Mouse (Mus musculus): ENCODE measurements around the gene Ntsr1.

The Ntsr1 gene

GRCm38 (mm10) chr2:180499741-180500140 lies at the start of gene Ntsr1:
TSS of gene Ntsr1 (plus strand) at chr2:180499976.
- DNase-seq (ENCODE audit: low read depth, low spot score) = no peak

- no peak for DNase-seq (ENCODE audit: low read depth, low spot score)
Measured at GRCm38 (mm10) chr2:180450529-180450928, 49.2 kb upstream of the Ntsr1 start.

DNA sequence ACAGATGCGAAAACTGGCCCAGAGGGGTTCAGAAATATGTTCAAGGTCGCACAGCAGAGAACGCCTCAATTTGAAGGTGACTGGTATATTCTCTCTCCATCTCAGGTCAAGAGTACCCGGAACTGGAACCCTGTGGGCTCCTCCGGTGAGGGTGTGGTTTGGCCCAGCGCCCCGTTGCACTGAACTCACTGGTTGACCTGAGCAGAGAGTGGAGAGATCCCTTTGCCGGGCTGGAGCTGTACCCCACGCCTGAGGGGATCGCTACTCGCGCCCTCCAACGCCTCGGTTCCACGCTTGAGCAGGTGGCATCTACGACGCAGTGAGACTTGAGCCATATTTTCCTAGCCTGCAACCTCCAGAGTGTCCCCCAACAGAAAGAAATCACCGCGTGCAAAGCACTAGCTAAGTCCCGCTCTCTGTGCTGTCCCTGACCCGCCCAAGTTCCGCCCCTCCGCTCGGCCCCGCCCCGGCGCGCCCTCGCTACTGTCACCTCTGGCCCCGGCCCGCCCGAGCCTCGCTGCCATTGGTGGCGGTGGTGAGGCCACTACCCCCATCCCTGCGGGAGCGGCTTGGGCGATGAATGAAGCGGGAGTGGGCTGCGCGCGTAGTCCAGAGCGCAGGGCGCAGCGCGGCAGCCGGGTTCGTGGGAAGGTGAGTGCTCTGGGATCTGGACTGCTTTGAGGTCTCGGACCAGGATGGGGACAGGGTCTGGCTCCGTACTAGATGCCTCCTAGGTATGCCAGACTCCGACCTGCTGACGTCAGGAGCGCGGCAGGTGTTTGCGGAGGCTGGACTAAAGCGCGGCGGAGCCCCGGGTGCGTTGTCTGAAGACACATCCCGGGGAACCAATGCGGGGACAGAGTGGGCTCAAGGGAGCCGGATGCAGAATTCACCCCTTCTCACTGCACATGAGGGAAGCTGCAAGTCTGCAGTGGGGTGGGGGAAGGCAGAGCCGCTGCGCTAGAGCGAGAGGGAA lies 43.8 kb upstream of the Ntsr1 start, which contains the start of gene Slco4a1:
Gene Slco4a1, plus strand, starts transcription at position 523 of the 976 bp plus-strand sequence.
- peak; percentile 32 for DNase-seq (ENCODE audit: low read depth, low spot score)

DNA sequence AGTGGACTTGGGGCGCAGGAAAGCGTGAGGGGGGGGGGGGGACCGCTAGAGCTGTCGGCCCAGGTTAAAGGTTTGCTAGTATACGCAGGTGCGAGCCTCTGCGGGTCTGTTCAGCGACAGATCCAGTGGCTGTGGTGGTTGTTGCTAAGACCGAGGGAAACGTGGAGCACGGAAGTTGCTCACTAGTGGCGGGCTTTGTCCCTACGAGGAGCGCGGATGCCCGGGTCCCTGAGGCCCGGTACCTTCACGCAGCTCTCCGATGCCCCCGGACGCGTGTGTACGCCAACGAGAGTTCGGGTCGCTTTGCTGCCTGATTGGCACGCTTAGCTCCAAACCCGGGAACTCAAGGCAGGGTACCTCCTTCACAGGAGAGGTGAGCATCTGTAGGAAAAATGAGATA lies 43.1 kb upstream of the Ntsr1 start:
- DNase-seq (ENCODE audit: low read depth, low spot score) = no peak

DNA sequence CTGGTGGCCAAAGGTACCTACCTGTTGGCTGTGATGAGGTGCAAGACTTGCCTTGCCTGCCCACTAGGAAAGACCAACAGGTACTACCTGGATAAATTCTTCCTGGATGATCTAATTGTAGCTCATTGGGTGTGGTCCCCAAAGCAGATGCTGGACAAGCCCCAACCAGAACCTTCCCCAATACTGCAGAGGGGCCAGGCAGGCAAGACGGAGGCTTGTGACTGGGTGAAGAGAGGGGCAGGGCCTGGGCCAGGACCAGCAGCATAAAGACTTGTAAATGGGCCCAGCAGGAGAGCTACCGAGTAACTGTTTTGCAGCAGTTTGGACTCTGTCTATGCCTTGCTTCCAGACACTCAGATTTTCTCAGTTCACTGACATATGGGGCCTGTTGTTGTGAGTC lies 42.1 kb upstream of the Ntsr1 start:
- no peak for DNase-seq (ENCODE audit: low read depth, low spot score)

- DNase-seq (ENCODE audit: low read depth, low spot score) = no peak
Measured at GRCm38 (mm10) chr2:180459437-180459836, 40.3 kb upstream of the Ntsr1 start.

DNA sequence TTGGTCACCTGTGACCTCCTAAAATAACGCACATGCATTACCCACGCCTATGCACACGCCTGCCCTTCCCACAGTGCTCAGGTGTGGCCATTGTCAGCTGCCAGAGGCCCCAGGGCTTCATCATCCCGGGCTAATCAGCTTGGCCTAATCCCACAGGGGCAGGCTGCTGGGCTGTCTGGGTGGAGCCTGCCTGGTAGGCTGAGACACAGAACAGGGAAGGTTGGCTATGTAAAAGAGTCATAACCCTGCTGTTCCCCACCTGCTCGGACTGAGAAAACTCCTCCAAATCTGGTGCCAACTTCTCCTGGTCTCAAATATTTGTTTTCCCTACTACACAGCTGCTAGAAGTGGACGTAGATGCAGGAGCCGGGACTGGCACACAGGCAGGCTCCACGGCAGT lies 39.0 kb upstream of the Ntsr1 start:
- DNase-seq (ENCODE audit: low read depth, low spot score) = no peak

GRCm38 (mm10) chr2:180462593-180462992 lies 37.2 kb upstream of the Ntsr1 start:
- DNase-seq (ENCODE audit: low read depth, low spot score) = no peak

GRCm38 (mm10) chr2:180466505-180466904 lies 33.3 kb upstream of the Ntsr1 start:
- DNase-seq (ENCODE audit: low read depth, low spot score) = no peak

DNA sequence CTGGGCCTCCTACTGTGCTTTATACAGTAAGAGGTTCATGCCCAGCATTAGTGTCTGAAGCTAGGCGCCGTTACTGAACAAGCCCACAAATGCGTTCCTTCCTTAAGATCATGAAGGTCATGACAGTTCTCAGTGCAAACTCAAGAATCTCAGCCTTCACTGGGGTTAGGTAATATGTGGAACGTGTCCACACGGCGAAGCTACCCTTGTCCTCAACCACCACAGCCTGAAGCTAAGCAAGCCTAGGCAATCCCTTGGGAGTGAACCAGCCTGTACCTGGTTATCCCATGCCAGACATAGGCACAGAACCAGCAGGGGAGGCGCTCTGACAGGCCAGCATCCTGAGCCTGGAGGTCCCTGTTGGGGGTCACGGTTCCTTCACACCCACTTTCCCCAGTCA lies 30.9 kb upstream of the Ntsr1 start:
- DNase-seq (ENCODE audit: low read depth, low spot score) = no peak

DNA sequence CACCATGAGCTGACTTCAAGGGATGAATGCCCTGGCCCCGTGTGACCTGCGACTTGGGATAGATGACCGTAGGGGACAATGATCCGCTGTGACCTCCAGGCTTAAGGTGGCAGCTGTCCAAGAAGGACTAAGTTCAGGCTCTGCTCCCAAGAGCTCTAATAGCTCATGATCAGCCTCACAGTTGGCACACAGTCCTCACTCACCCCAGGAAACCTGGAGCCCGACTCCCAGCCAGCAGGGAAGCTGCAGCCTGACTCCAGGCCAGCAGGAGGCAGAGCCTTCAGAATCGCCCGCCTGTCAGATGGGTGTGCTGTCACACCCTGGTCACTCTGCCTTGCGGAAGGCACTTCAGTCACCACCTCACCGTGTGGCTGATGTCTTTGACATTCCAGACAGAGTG lies 30.0 kb upstream of the Ntsr1 start:
- peak; percentile 26 for DNase-seq (ENCODE audit: low read depth, low spot score)

DNA sequence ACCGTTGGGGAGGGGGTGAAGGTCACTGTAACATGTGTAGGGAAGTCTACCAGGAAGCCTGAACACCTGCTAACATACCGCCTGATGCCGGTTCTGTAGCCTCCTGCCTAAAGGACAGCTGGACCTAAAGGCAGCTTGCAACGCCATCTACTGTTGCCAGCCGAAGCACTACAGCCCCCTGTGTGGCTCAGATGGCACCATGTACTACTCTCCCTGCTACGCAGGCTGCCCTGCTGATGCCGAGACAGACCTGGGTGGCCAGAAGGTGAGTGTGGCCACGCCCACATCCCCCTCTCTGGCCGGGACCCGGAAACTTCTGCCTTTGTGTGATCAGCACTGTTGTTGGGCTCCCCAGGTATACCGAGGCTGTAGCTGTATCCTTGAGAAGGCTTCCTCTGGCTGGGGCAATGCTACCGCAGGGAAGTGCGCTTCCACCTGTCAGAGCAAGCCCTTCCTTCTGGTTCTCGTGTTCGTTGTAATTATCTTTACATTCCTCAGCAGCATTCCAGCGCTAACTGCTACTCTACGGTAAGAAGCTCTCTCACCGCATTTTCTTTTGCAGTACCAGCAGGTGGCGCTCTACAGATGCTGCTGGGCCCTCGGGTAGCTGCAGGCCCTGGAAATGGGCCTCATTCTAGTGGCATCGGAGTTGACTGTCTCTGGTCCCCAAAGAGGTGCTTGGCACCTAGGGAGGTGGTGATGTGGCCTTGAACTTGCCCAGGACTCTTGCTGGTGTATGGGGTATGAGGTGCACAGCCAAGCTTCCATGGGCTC lies 27.3 kb upstream of the Ntsr1 start:
- DNase-seq (ENCODE audit: low read depth, low spot score) = no peak

- DNase-seq (ENCODE audit: low read depth, low spot score) = peak; percentile 30
Measured at GRCm38 (mm10) chr2:180473080-180473440, 26.7 kb upstream of the Ntsr1 start.

DNA sequence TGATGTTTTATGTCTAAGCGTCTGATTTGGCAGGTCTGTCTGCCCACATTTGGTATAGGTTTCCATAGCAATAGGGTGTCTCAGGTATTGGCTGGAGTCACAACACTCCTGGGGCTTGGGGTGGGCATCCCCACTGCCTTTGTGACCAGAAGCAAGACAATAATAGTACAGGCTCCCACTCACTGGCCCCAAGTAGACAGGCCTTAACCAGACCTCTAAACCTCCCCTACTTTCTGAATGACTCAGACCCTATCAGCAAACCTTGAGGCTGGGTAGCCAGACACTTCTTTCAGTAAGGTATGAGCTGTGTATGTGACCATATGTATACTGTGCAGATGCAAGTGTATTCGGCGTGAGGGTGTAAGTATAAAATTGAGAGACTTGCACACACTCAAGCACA lies 24.9 kb upstream of the Ntsr1 start:
- DNase-seq (ENCODE audit: low read depth, low spot score) = no peak

DNA sequence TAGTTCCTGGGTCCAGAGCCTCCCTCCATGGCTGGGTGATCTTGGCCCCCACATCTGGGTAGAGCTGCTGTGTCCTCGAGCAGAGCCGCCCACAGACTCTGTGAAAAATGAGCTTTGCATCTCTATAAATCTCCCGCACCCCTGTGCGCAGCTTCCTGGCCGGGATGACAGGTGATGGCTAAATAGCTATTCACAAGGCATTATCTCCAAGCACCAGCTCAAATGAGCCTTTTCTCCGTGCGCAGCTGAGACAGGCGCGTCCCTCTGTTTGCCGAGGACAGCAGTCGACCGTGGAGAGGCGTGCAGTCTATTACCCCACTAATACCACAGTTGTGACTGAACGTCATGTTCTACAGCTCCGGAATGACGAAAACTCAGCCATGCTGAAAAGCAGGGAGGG lies 17.5 kb upstream of the Ntsr1 start:
- no peak for DNase-seq (ENCODE audit: low read depth, low spot score)

GRCm38 (mm10) chr2:180484882-180485281 lies 14.9 kb upstream of the Ntsr1 start:
- no peak for DNase-seq (ENCODE audit: low read depth, low spot score)

DNA sequence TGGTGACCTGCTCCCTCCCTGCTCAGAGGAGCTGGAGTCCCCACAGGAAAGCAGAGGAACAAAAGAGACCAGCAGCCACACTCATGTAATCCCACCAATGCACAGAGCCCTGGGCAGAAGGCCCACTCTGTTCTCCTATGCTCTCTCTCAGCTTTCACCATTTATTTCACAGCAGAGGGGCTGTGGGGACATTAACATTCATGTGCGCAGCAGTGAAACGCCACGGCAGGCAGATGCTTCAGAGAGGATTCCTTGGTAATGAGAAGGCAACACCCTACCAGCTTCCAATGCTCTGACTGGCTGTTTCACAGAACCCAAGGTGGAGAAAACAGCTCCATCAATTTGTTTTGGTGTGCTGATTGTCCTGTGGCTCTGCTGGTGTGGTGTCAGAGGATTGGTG lies 14.5 kb upstream of the Ntsr1 start:
- no peak for DNase-seq (ENCODE audit: low read depth, low spot score)

DNA sequence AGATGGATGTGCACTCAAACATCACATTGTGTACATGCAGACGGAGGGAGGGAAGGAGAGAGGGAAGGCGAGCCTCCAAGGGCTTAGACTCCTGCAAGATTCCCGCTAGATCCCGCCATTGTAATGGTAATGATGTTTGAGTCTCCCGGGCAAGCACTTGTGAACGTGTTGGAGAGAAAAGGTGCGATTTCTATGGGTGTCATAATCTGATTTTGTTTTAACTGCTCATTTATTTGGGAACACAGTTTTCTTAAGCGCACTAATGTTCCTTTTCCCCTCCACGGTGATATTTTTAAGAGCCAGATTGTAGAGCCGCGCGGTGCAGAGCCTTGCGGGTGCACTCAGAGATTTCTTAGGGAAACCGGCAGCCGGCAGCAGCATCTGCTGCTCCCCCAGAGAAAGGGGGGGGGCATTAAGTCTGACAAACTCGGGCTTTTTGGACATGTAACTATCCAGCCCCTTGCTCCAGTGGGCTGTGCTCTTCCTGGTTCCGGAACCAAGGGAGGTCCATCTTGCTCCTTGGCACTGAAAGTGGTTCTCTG lies 11.5 kb upstream of the Ntsr1 start:
- DNase-seq (ENCODE audit: low read depth, low spot score) = no peak

- no peak for DNase-seq (ENCODE audit: low read depth, low spot score)
Measured at GRCm38 (mm10) chr2:180495906-180496305, 3.9 kb upstream of the Ntsr1 start.

DNA sequence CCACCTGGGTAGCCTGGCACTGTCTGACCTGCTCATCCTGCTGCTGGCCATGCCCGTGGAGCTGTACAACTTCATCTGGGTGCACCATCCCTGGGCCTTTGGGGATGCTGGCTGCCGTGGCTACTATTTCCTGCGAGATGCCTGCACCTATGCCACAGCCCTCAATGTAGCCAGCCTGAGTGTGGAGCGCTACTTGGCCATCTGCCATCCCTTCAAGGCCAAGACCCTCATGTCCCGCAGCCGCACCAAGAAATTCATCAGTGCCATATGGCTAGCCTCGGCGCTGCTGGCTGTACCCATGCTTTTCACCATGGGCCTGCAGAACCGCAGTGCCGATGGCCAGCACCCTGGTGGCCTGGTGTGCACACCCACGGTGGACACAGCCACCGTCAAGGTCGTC lies 950 bp downstream of the Ntsr1 start:
- DNase-seq (ENCODE audit: low read depth, low spot score) = no peak

- DNase-seq (ENCODE audit: low read depth, low spot score) = no peak
Measured at GRCm38 (mm10) chr2:180501217-180501967, 1.6 kb downstream of the Ntsr1 start.

- DNase-seq (ENCODE audit: low read depth, low spot score) = no peak
Measured at GRCm38 (mm10) chr2:180506281-180506680, 6.5 kb downstream of the Ntsr1 start.

All from skeletal muscle tissue, adult 2 months (tissue).